Mouse (Mus musculus) brown adipose tissue, adult 24 weeks (tissue): ENCODE results near the gene Abcb8. TPM values are rescaled to one million over a fixed set of nuclear protein-coding genes. Genes with fewer than 3 reads are reported as not detected.

Experiments
- H3K27ac ChIP-seq: fragments of 200-500 bp; replicated peaks from 2 replicates; pipeline ENCODE4 v1.5.1; 2012; ENCODE audit warnings: low read depth, mild to moderate bottlenecking, low read length
- H3K4me1 ChIP-seq: fragments of 200-500 bp; 2 replicates; pipeline ENCODE4 v1.6.1; 2012; ENCODE audit warnings: low read length, mixed read lengths; ENCODE audit not compliant: control insufficient read depth, insufficient read depth, insufficient read length
- H3K4me3 ChIP-seq: fragments of 200-500 bp; 2 replicates; pipeline ENCODE4 v1.5.1; 2012; ENCODE audit warnings: low read depth, mild to moderate bottlenecking, low read length, moderate library complexity; ENCODE audit not compliant: insufficient read depth
- polyA plus RNA-seq: library from polyadenylated mRNA; stranded (reverse); fragments of >200 nt; gene quantifications from 2 replicates; pipeline ENCODE4 v1.2.4, GENCODE M21; 2012; ENCODE audit not compliant: missing spikeins, insufficient read depth, insufficient read length

The Abcb8 gene
- 107 and 122 TPM in 2 replicates for polyA plus RNA-seq

DNA sequence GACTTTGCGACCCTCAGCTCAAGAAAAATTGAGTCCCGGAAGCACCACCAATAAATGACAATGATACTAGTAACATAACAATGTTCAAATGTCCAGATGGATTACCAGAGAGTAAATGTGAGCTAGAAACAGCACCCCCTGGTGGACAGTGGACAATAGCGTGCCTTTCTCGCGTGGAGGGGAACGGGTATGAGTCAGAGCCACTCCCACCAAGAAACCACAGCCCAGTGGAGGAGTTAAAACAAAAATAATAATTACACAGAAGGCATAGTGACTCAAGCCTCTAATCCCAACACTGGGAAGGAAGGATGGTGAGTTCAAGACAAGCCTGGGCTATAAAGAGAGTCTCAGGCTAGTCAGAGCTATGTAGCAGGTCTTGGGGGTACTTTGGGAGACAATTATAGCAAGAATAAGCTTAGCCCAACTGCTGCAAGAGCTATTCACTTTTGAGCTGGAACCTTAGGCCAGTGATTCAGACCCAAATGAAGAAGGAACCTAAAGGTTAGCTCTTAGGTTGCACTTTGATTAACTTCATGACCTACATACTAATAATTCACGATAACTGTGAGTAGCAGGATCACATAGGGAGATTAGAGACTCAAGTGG lies at the start of gene Abcb8:
Abcb8 (plus strand) TSS at position 272 of the 606 bp plus-strand sequence.
- peak within 1 kb of the TSS; percentile 94 for H3K27ac ChIP-seq
- peaks cover 2% of the 10 kb centered on the region for H3K4me1 ChIP-seq
- peak within 1 kb of the TSS; percentile 76 for H3K4me3 ChIP-seq

DNA sequence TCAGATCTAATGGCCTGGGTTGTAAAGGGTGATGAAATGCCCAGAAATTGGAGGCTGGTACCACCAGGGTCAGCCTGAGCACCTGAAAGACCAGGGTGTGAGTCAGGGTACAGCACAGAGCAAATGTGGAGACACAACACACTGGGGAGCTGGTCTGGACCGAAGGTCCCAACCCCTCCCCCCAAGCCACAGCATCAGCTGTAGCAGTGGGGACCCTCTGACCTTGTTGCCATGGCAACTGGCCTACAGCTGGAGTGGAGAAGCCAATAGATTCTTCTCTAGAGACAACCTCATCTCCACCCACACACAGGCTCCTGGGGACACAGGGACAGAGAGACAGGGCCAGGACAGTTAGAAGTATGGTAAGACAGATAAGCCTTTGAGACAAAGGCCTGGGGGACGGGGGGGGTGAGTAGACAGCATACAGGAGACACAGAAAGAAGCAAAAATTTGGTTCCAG lies 49.5 kb upstream of the Abcb8 start:
- H3K4me3 ChIP-seq = no peak overlapping the region

DNA sequence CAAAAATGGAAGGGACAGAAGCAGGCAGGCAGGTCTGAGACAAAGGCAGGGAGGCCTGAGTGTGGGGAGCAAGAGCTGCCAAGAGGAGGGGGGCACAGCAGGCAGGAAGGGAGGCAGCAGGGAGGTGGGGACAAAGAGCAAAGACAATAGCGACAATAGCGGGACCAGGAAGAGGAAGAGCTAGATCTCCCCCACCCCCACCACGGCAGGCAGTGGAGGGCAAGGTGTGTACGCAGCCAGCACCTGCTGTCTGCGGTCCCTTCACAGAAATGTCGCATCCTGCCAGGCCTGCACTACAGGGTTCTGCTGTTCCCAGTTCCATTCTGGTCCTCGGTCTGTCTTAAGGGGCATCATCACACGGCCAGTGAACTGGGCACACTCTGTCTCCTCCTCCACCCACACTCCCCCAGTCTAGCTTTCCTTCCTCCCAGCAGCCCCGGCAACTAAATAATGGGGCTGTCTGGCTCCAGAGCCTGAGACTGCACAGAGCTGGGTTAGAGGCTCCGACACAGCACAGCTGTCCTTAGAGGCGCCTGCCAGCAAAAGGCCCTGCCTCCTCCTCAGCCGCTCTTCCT lies 48.9 kb upstream of the Abcb8 start:
- no peak overlapping the region for H3K27ac ChIP-seq
- H3K4me1 ChIP-seq = peaks cover 3% of the 10 kb centered on the region

More for the DNA sequence above, 49.5 kb upstream of the Abcb8 start:
- H3K27ac ChIP-seq = no peak overlapping the region
- peaks cover 3% of the 10 kb centered on the region for H3K4me1 ChIP-seq

DNA sequence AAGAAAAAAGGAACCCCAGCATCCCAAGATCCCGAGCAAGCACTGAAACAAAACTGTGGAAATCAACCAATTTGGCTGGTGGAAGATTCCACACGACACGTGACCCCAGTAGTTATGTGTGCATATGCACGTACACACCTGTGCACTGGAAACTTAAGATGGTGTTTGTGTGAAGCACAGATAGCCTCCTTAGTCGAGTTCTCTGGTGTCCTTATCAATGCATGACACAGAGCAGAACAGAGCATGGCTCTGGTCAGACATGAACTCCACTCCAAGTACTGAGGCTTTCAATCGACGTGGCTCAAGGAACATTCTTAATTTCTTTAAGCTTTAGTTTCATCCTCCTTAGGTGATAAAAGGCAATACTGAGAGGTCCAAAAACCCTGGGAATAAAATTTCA lies 47.1 kb upstream of the Abcb8 start:
- peaks cover 3% of the 10 kb centered on the region for H3K4me1 ChIP-seq
- no peak overlapping the region for H3K4me3 ChIP-seq
- no peak overlapping the region for H3K27ac ChIP-seq

More for the DNA sequence above, 48.9 kb upstream of the Abcb8 start:
- no peak overlapping the region for H3K4me3 ChIP-seq

DNA sequence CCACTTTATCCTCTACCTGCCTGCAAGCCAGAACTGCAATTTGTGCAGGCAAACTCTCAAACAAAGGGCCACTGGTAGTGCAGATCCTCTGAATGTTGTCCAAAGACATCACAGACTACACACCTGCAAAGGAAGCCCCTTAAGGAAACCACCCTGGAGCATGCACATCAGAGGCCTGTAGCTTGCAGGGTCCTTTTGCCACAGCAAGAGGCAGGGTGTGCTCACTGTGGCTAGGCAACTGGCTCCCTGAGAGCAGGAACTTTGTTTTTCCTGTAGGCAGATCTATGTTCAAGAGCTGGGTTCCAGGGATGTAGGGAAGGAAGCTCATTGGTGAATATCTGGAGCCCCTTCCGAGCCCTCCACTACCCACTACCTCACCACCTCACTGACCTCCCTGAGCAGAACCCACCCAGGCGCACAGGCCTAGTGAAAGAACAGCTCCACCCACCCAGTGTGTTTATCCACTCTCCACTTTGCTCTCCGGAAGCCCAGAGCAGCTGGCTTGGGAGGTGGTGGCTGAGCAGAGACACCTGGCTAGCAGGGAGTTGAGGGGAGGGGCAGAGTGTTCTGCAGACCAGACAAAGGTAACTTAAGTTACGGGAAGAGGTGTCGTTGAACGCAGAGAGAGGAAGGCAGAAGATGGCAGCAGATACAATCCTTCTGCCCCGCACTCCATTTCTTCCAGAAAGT lies 46.1 kb upstream of the Abcb8 start:
- Histone ChIP-seq H3K4me1 (peaks cover 3% of the 10 kb centered on the region), H3K27ac (no peak overlapping the region), H3K4me3 (no peak overlapping the region)

DNA sequence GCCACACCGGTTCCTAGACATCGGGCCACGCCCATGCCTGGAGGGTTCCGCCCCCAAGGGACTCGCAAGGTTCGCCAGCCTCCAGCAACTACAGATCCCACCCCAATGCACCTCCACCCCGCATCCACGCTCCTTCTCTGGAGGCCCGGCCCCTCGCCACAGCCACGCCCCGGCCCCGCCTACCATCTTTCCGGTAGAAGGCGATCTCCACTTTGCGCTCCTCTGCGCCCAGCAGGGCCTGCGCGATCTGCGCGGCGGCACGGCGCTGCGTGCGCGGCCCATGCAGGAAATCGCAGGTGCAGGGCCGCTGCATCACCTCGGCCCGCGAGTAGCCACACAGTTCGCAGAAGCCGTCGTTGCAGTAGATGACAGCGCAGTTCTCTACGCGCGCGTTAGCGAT lies 45.3 kb upstream of the Abcb8 start:
- no peak overlapping the region for H3K27ac ChIP-seq
- H3K4me1 ChIP-seq = peaks cover 3% of the 10 kb centered on the region

DNA sequence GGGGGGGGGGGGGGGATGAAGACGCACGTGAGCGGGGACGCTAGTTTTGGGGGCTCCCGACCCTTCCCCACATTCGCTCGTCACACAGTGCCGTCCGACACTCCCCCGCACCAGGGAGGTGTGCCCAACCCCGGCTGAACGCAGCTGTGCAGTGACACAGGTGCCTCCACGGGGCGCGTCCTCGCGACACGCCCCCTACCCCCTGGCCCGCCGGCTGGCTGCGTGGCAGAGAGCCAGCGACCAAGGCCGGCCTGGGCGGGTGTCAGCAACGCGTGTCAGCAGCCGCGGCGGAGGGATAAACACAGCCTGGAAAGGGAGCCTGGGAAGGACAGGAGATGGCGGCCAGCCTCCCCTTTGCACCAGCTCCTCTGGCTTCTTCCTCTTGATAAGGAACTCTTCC lies 44.9 kb upstream of the Abcb8 start:
- Histone ChIP-seq H3K4me1 (peaks cover 3% of the 10 kb centered on the region), H3K27ac (no peak overlapping the region)

More for the DNA sequence above, 45.3 kb upstream of the Abcb8 start:
- H3K4me3 ChIP-seq = peak overlapping the region; percentile 51

DNA sequence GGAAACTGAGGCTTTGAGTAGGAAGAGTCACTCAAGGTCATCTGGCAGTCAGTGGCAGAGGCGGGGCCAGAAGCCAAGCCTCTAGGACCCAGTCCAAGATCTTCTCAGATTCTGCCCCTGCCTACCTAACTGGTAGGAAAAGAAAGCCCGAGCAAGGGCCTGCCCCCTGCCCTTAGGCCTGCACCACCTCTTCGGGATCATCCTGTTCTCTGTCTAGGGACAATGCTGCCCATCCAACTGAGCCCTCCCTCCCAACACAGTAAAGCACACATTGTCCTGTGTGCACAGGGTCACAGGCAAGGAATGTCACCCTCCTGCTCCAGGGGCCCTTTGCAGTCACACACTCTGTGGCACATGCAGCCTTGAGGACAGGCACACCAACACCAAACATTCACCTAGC lies 43.4 kb upstream of the Abcb8 start:
- Histone ChIP-seq H3K4me1 (peaks cover 3% of the 10 kb centered on the region), H3K4me3 (no peak overlapping the region), H3K27ac (no peak overlapping the region)

More for the DNA sequence above, 44.9 kb upstream of the Abcb8 start:
- H3K4me3 ChIP-seq = peak overlapping the region; percentile 51

DNA sequence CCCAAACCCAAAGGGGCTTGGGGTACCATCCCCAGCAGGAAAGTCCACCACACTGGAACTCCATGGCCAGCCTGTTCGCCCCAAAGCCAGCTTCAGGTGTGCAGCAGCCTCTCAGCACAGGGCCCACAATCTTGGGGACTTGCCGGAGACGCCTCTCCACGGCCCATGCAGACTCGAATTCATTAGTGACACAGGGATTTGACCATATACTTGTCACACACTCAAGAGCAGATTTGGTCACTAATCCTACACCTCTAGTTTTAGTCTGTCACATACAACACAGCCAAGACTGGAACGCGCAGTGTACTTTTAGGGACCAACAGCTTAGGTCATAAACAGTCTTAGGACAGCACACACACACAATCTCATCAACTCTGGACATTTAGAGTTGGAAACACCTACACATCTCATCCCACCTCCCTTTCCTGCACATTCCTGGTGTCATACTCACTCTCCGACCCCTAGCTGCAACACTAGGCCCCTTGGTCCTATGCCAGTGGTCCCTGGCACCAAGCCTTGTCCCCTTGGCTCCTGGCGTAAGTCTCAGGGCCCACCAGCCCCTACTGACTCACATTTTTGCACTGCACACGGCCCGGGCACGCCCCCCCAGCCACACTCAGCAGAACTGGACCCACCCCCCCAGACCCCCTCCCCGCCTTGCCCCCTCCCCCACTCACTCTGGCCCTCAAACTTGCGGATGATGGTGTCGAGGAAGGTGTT lies 42.8 kb upstream of the Abcb8 start:
- Histone ChIP-seq H3K27ac (no peak overlapping the region), H3K4me1 (peaks cover 3% of the 10 kb centered on the region), H3K4me3 (no peak overlapping the region; the same call in 1 of the 2 replicates)

DNA sequence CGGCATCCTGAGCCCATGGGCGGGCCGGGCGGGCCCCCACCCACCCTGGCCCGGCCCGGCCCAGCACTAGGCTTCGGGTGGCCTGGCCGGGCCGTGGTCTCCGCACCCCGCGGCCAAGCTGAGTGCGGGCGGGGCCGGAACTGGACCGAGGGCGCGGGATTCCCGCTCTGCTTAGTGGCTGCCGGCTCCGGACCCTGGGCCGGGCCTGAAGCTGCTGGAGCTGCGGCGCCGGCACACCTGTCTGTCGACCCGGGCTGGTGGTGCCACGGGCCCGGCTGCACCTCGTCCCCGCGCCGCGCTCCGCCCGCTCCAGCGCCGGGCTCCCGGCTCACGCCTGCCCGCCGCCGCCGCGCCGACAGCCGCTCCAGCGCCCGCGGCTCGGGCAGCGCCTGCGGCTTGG lies 42.2 kb upstream of the Abcb8 start, which contains the start of gene Kcnh2:
Kcnh2 (minus strand) TSS at position 327 of the 400 bp plus-strand sequence.
- H3K4me3 ChIP-seq = peak within 1 kb of the TSS; percentile 50
- H3K27ac ChIP-seq = no peak within 1 kb of the TSS
- peaks cover 3% of the 10 kb centered on the region for H3K4me1 ChIP-seq

DNA sequence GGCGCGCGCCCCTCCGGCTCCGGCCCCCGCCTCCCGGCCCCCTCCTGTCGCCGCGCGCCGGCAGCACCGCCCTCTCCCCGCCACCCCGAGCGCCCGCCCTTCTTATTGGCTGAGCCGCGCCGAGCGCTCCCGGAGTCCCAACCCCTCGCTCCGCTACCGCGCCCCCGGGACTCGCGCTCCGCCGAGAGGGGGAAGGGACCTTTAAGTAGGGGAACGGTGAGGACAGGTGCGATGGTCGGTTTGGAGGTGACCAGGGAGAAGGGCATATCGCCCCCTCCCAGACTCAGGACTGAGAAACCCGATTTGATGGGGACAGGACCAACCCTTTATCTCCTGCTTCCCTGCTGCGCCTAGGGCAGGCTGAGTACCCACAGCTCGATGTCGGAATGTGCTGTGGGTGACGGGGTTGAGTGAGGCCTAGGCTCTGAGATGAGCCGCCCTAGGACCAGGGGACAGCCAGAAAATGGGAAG lies 41.7 kb upstream of the Abcb8 start:
- H3K4me1 ChIP-seq = peaks cover 3% of the 10 kb centered on the region
- no peak overlapping the region for H3K27ac ChIP-seq
- H3K4me3 ChIP-seq = peak overlapping the region; percentile 50

DNA sequence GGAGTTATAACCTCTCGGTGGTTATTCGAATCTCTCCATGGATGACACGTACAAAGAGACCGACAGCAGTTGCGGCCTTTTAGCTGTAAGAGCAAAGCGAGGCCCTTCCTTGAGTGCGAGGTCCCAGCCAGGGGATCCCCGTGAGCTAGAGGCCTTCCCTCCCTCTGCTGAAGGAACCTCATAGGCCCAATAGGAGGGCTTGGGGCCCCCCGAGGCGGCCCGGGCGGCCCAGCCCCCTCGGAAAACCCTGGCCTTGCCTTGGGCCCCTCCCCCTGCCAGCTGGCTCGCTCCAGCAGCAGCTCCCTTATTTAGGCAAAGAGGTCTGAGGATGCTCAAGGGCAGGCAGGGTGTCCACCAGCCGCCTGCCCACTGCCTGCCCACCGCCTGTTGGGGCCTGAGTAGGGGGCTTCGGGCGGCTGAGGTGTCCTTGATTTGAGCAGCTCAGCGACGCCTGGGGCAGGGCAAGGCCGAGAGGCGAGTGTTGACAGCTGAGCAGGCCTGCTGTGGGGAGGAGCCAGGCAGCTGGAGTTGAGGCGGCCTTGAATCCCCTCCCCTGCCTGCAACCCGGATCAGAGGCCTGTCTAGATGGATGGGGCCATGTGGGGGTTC lies 41.1 kb upstream of the Abcb8 start:
- no peak overlapping the region for H3K27ac ChIP-seq
- H3K4me3 ChIP-seq = 0 out of 2 replicates have a peak overlapping the region, but pooled peaks have one; percentile 45
- peaks cover 3% of the 10 kb centered on the region for H3K4me1 ChIP-seq

DNA sequence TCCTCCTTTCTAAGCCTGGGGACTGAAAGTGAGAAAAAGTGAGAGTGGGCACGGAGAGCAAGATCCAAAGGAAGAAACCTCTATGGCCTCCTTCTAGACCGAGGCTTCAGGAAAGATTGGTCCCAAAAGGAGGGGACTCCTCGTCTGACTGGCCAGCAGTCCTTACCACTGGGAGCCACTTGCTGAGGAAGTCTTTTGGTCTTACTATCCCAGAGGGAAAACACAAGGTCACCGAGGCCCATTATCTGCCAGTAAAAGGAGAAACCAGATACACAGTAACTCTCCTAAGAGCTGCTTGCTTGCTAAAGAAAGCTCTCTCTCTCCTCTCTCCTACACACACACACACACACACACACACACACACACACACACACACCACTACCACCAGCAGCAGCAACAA lies 40.1 kb upstream of the Abcb8 start:
- no peak overlapping the region for H3K4me3 ChIP-seq
- H3K4me1 ChIP-seq = peaks cover 3% of the 10 kb centered on the region
- H3K27ac ChIP-seq = no peak overlapping the region

DNA sequence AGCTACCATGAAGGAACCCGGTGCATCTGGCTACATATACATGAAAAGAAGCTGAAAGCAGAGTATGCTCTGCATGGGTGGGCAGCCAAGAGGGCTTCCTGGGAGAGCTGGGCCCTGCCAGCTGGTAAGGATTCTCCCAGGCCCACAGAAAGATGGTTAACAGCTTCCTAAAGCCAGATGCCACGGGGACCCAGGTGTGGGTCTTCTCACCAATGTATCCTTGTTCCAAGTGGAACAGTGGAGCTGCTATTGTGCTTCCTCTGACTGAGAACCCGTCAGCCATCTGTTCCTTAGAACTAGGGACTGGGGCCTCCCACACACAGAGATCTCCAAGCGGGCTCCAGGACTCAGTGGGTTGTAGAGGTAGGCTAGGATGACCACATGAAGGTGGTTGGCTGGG lies 36.7 kb upstream of the Abcb8 start:
- peaks cover 6% of the 10 kb centered on the region; the same call in 1 of the 2 replicates for H3K4me1 ChIP-seq

More for the DNA sequence above, 36.7 kb upstream of the Abcb8 start:
- Histone ChIP-seq H3K4me3 (no peak overlapping the region), H3K27ac (no peak overlapping the region)
